ENCODE assay signal across 11 mouse cellular contexts in the genomic region with DNA sequence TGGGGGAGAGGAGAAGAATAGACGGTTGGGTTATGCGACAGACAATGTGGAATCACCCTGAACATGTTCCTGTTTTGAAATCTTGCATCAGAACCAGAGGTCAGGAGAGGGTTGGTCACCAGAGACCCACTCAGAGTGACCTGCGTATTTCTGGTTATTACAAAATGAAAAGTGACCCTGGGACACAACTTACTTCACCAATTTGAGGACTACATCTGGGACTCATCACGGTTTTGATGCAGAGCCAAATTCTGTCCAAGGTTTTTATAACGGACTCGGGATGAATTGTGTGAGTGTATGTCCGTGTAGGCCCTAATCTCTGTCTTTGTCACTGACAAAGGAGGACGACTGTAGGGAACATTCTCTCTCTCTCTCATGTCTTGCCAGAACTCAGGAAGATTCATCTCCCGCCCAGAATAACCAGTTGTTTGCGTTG. TPM values are rescaled to one million over a fixed set of nuclear protein-coding genes. Genes with fewer than 3 reads are reported as not detected.
DNase-seq lines count a peak whose midpoint lies in the region; ATAC-seq and TF ChIP-seq lines count a peak whose summit lies in the region.
"Had no signal": no experiment of that assay in that cellular context is flagged by ENCODE, and none has a peak within 500 bp of the region (broad histone marks: within the 10 kb centered on the region; RNA-seq: fewer than 3 reads in every experiment).

No protein-coding gene starts in this region.

- H3K36me3 ChIP-seq in heart, embryonic 11.5 days (ENCODE audit: control insufficient read depth, insufficient read depth, low read length), result no peaks in the 10 kb centered on the region

- no peak overlapping the region for H3K4me2 ChIP-seq in heart, embryonic 11.5 days

- no peak overlapping the region for H3K4me3 ChIP-seq in heart, embryonic 11.5 days (ENCODE audit: low read depth, low read length)
- H3K4me3 ChIP-seq in layer of hippocampus, adult 2 months, result no peak overlapping the region

- H3K9me3 ChIP-seq in heart, embryonic 11.5 days (replicated peaks; ENCODE audit: control insufficient read depth, low read length), result no peaks in the 10 kb centered on the region

- no peak overlapping the region for H3K27ac ChIP-seq in heart, embryonic 11.5 days (ENCODE audit: low read depth, low read length)
- no peak overlapping the region for H3K27ac ChIP-seq in layer of hippocampus, adult 2 months
- H3K27ac ChIP-seq: macrophage had no signal

- H3K4me1 ChIP-seq in heart, embryonic 11.5 days (ENCODE audit: control insufficient read depth, insufficient read depth, low read length), result no peaks in the 10 kb centered on the region

- H3K9ac ChIP-seq in heart, embryonic 11.5 days (ENCODE audit: low read depth, low read length), result no peak overlapping the region

- no peak for TF ChIP-seq CTCF in layer of hippocampus, adult 2 months (conservative IDR thresholded peaks at IDR 0.05)

- no peaks in the 10 kb centered on the region for H3K27me3 ChIP-seq in heart, embryonic 11.5 days (ENCODE audit: control insufficient read depth, insufficient read depth, low read length)

- 71% methylated on average over 10 of the region's 10 CpGs for WGBS in heart, embryonic 11.5 days (ENCODE audit: insufficient replicate concordance)

- DNase-seq in heart, postnatal 4 days, result peak; percentile 44
- peak; percentile 22 for DNase-seq in adipocyte (ENCODE audit: low spot score)
- peak; percentile 15 for DNase-seq in kidney, adult 18-20 months
- DNase-seq in lung, postnatal 14 days, result peak; percentile 34
- DNase-seq in layer of hippocampus, adult 2 months (ENCODE audit: low spot score in 2 of 2), result no peak
- DNase-seq in retina, postnatal 1 day, result no peak
- no peak for DNase-seq in spleen, postnatal 14 days (ENCODE audit: low spot score in 2 of 2)
- DNase-seq: cerebellum, adult 11 months; layer of hippocampus, postnatal 36 days had no signal

- ATAC-seq in heart, embryonic 11.5 days (replicated peaks; ENCODE audit: insufficient number of reproducible peaks, low FRiP score, low TSS enrichment), result no peak

RNA-seq across cellular contexts. Expression of gene Trub1, which starts 16.1 kb away (rescaled TPM):
- total RNA-seq in heart, postnatal 4 days (2021), result 1 to 10 TPM; 6.4 to 7.6 TPM
- polyA plus RNA-seq in heart, embryonic 11.5 days (2014; fragmentation: Nextera tagmentation; extraction: Ambion mirVana), result 12.4 and 15.2 TPM in 2 replicates
- total RNA-seq in layer of hippocampus, adult 2 months (2021), result 10 to 100 TPM; 17.6 to 17.9 TPM

Comparison
In these comparisons a context has a peak if more than half of its experiments do, and no peak if none do; other contexts are left out.
1. DNase-seq: peak in heart, postnatal 4 days (single experiment), adipocyte (single experiment), kidney, adult 18-20 months (single experiment) and lung, postnatal 14 days (single experiment); none in layer of hippocampus, adult 2 months (0 of 2), retina, postnatal 1 day (single experiment) and spleen, postnatal 14 days (0 of 2).